Mouse (Mus musculus) limb, embryonic 13.5 days (tissue): ENCODE data around the gene Txnrd2. TPM values are rescaled to one million over a fixed set of nuclear protein-coding genes. Genes with fewer than 3 reads are reported as not detected.

Source experiments
- ATAC-seq: fragments of 200-750 bp; cut with Nextera tagmentation; 2 replicates; pipeline ENCODE4 v1.8.0; 2017; ENCODE audit warnings: low read depth, moderate number of reproducible peaks, moderate TSS enrichment; ENCODE audit not compliant: low FRiP score
- H3K27ac ChIP-seq: fragments of 300-500 bp; sonication (generic); 2 replicates; pipeline ENCODE4 v1.5.1; 2015; ENCODE audit warnings: inconsistent platforms, mild to moderate bottlenecking, moderate library complexity
- H3K27me3 ChIP-seq: fragments of 300-500 bp; sonication (generic); 2 replicates; pipeline ENCODE4 v1.6.1; 2015; ENCODE audit warnings: mild to moderate bottlenecking, inconsistent platforms
- H3K36me3 ChIP-seq: fragments of 300-500 bp; sonication (generic); 2 replicates; pipeline ENCODE4 v1.6.1; 2015; ENCODE audit warnings: inconsistent platforms, mild to moderate bottlenecking, moderate library complexity
- H3K4me1 ChIP-seq: fragments of 300-500 bp; sonication (generic); 2 replicates; pipeline ENCODE4 v1.6.1; 2015; ENCODE audit warnings: inconsistent platforms
- H3K4me2 ChIP-seq: fragments of 300-500 bp; sonication (generic); replicated peaks from 2 replicates; pipeline ENCODE4 v1.6.1; 2015; ENCODE audit warnings: inconsistent platforms, mild to moderate bottlenecking, moderate library complexity
- H3K4me3 ChIP-seq: fragments of 300-500 bp; sonication (generic); 2 replicates; pipeline ENCODE4 v1.5.1; 2015; ENCODE audit warnings: moderate library complexity, mild to moderate bottlenecking, inconsistent platforms
- H3K9ac ChIP-seq: fragments of 300-500 bp; sonication (generic); 2 replicates; pipeline ENCODE4 v1.6.1; 2015; ENCODE audit warnings: mild to moderate bottlenecking, inconsistent platforms
- H3K9me3 ChIP-seq: fragments of 300-500 bp; sonication (generic); 2 replicates; pipeline ENCODE4 v1.6.1; 2016; ENCODE audit warnings: inconsistent platforms
- WGBS: fragments of 180-500 bp; shearing (Covaris S2); methylation state at CpG from one replicate; pipeline ENCODE4 v1.1.7; 2015; 5-methylcytosine and 5-hydroxymethylcytosine counted together
- polyA plus RNA-seq: library from polyadenylated mRNA; unstranded; fragments of >200 nt; fragmentation: Nextera tagmentation; extraction: Ambion mirVana; gene quantifications from 2 replicates; pipeline ENCODE4 v1.2.1, GENCODE M21; 2015

Gene Txnrd2
- polyA plus RNA-seq, 1 experiment from 2014 or later, result 19.8 TPM

- no peak for ATAC-seq
- Histone ChIP-seq H3K36me3 (peaks cover 6% of the 10 kb centered on the region; the same call in 1 of the 2 replicates), H3K4me1 (peaks cover 34% of the 10 kb centered on the region), H3K4me2 (no peak overlapping the region), H3K27me3 (0 out of 2 replicates have a peak, but pooled peaks cover 4% of the 10 kb centered on the region), H3K27ac (no peak overlapping the region), H3K9ac (no peak overlapping the region), H3K9me3 (no peaks in the 10 kb centered on the region), H3K4me3 (no peak overlapping the region)
- 40% methylated on average over 8 of the region's 8 CpGs for WGBS
Observed at GRCm38 (mm10) chr16:18462598-18462997, 36.4 kb downstream of the Txnrd2 start.

- 49% methylated on average over 3 of the region's 3 CpGs for WGBS
- Histone ChIP-seq H3K27me3 (0 out of 2 replicates have a peak, but pooled peaks cover 4% of the 10 kb centered on the region), H3K27ac (no peak overlapping the region), H3K9ac (no peak overlapping the region), H3K4me1 (peaks cover 28% of the 10 kb centered on the region), H3K9me3 (no peaks in the 10 kb centered on the region), H3K4me2 (no peak overlapping the region), H3K36me3 (peaks cover 6% of the 10 kb centered on the region; the same call in 1 of the 2 replicates), H3K4me3 (no peak overlapping the region)
- no peak for ATAC-seq
Observed at GRCm38 (mm10) chr16:18464271-18464670, 38.1 kb downstream of the Txnrd2 start.

- WGBS, result 43% methylated on average over 1 of the region's 1 CpGs
- peaks cover 15% of the 10 kb centered on the region for H3K36me3 ChIP-seq
- H3K4me2 ChIP-seq, result no peak overlapping the region
- H3K9me3 ChIP-seq, result no peaks in the 10 kb centered on the region
- H3K4me3 ChIP-seq, result no peak overlapping the region
- no peak for ATAC-seq
- peaks cover 14% of the 10 kb centered on the region for H3K4me1 ChIP-seq
- no peak overlapping the region for H3K27ac ChIP-seq
- no peak overlapping the region for H3K9ac ChIP-seq
- H3K27me3 ChIP-seq, result no peaks in the 10 kb centered on the region
Observed at GRCm38 (mm10) chr16:18470829-18471228, 44.6 kb downstream of the Txnrd2 start.

GRCm38 (mm10) chr16:18471381-18471955 is 45.3 kb downstream of the Txnrd2 start:
- no peak overlapping the region for H3K27ac ChIP-seq
- H3K9me3 ChIP-seq, result no peaks in the 10 kb centered on the region
- H3K4me2 ChIP-seq, result no peak overlapping the region
- H3K27me3 ChIP-seq, result no peaks in the 10 kb centered on the region
- no peak overlapping the region for H3K4me3 ChIP-seq
- ATAC-seq, result no peak
- WGBS, result 77% methylated on average over 11 of the region's 11 CpGs
- peaks cover 14% of the 10 kb centered on the region for H3K4me1 ChIP-seq
- peaks cover 15% of the 10 kb centered on the region for H3K36me3 ChIP-seq
- H3K9ac ChIP-seq, result no peak overlapping the region

- H3K9ac ChIP-seq, result no peak overlapping the region
- H3K36me3 ChIP-seq, result peaks cover 15% of the 10 kb centered on the region
- H3K9me3 ChIP-seq, result no peaks in the 10 kb centered on the region
- no peak overlapping the region for H3K4me2 ChIP-seq
- H3K27ac ChIP-seq, result no peak overlapping the region
- WGBS, result 87% methylated on average over 6 of the region's 6 CpGs
- H3K27me3 ChIP-seq, result no peaks in the 10 kb centered on the region
- ATAC-seq, result no peak
- H3K4me1 ChIP-seq, result peaks cover 14% of the 10 kb centered on the region
- no peak overlapping the region for H3K4me3 ChIP-seq
Observed at GRCm38 (mm10) chr16:18471976-18472375, 45.8 kb downstream of the Txnrd2 start.

- WGBS, result 71% methylated on average over 4 of the region's 4 CpGs
- no peak overlapping the region for H3K4me3 ChIP-seq
- H3K9ac ChIP-seq, result no peak overlapping the region
- no peak overlapping the region for H3K4me2 ChIP-seq
- no peak overlapping the region for H3K27ac ChIP-seq
- no peaks in the 10 kb centered on the region for H3K9me3 ChIP-seq
- no peaks in the 10 kb centered on the region for H3K27me3 ChIP-seq
- ATAC-seq, result no peak
- peaks cover 14% of the 10 kb centered on the region for H3K4me1 ChIP-seq
- H3K36me3 ChIP-seq, result peaks cover 15% of the 10 kb centered on the region
Observed at GRCm38 (mm10) chr16:18472416-18472815, 46.2 kb downstream of the Txnrd2 start.

GRCm38 (mm10) chr16:18472976-18473375 is 46.8 kb downstream of the Txnrd2 start:
- ATAC-seq, result no peak
- H3K36me3 ChIP-seq, result peaks cover 17% of the 10 kb centered on the region
- WGBS, result 79% methylated on average over 8 of the region's 8 CpGs

GRCm38 (mm10) chr16:18474021-18474420 is 47.8 kb downstream of the Txnrd2 start:
- Histone ChIP-seq H3K4me1 (peaks cover 14% of the 10 kb centered on the region), H3K27me3 (no peaks in the 10 kb centered on the region), H3K9ac (no peak overlapping the region), H3K36me3 (peaks cover 16% of the 10 kb centered on the region), H3K4me2 (no peak overlapping the region), H3K4me3 (no peak overlapping the region), H3K27ac (no peak overlapping the region), H3K9me3 (no peaks in the 10 kb centered on the region)
- 82% methylated on average over 2 of the region's 2 CpGs for WGBS
- no peak for ATAC-seq

More at GRCm38 (mm10) chr16:18472976-18473375, 46.8 kb downstream of the Txnrd2 start:
- Histone ChIP-seq H3K27ac (no peak overlapping the region), H3K4me3 (no peak overlapping the region), H3K4me2 (no peak overlapping the region), H3K4me1 (peaks cover 14% of the 10 kb centered on the region), H3K9ac (no peak overlapping the region), H3K27me3 (no peaks in the 10 kb centered on the region), H3K9me3 (no peaks in the 10 kb centered on the region)

- Histone ChIP-seq H3K4me1 (peaks cover 19% of the 10 kb centered on the region), H3K9ac (no peak overlapping the region), H3K36me3 (peaks cover 9% of the 10 kb centered on the region), H3K4me3 (no peak overlapping the region), H3K9me3 (no peaks in the 10 kb centered on the region), H3K4me2 (no peak overlapping the region), H3K27ac (no peak overlapping the region), H3K27me3 (no peaks in the 10 kb centered on the region)
- ATAC-seq, result no peak
- 66% methylated on average over 6 of the region's 6 CpGs for WGBS
Observed at GRCm38 (mm10) chr16:18477996-18478395, 51.8 kb downstream of the Txnrd2 start.

GRCm38 (mm10) chr16:18479667-18480066 is 53.5 kb downstream of the Txnrd2 start:
- H3K9ac ChIP-seq, result 0 out of 2 replicates have a peak overlapping the region, but pooled peaks have one; percentile 43
- H3K4me3 ChIP-seq, result no peak overlapping the region
- peaks cover 30% of the 10 kb centered on the region for H3K4me1 ChIP-seq
- H3K27me3 ChIP-seq, result no peaks in the 10 kb centered on the region
- 52% methylated on average over 7 of the region's 7 CpGs for WGBS
- H3K4me2 ChIP-seq, result no peak overlapping the region
- ATAC-seq, result no peak
- no peaks in the 10 kb centered on the region for H3K9me3 ChIP-seq
- peaks cover 8% of the 10 kb centered on the region for H3K36me3 ChIP-seq
- no peak overlapping the region for H3K27ac ChIP-seq

- WGBS, result 63% methylated on average over 4 of the region's 4 CpGs
- Histone ChIP-seq H3K9me3 (no peaks in the 10 kb centered on the region), H3K27ac (no peak overlapping the region), H3K4me2 (no peak overlapping the region), H3K9ac (no peak overlapping the region), H3K36me3 (peaks cover 5% of the 10 kb centered on the region; the same call in 1 of the 2 replicates), H3K27me3 (no peaks in the 10 kb centered on the region), H3K4me1 (peaks cover 36% of the 10 kb centered on the region), H3K4me3 (no peak overlapping the region)
- ATAC-seq, result no peak
Observed at GRCm38 (mm10) chr16:18480933-18481485, 54.8 kb downstream of the Txnrd2 start.

GRCm38 (mm10) chr16:18482431-18482830 is 56.2 kb downstream of the Txnrd2 start:
- H3K27ac ChIP-seq, result no peak overlapping the region
- H3K4me3 ChIP-seq, result no peak overlapping the region
- H3K4me1 ChIP-seq, result peaks cover 36% of the 10 kb centered on the region
- H3K36me3 ChIP-seq, result peaks cover 5% of the 10 kb centered on the region; the same call in 1 of the 2 replicates
- H3K4me2 ChIP-seq, result no peak overlapping the region
- no peaks in the 10 kb centered on the region for H3K9me3 ChIP-seq
- no peak overlapping the region for H3K9ac ChIP-seq
- H3K27me3 ChIP-seq, result no peaks in the 10 kb centered on the region
- 87% methylated on average over 3 of the region's 3 CpGs for WGBS
- no peak for ATAC-seq

GRCm38 (mm10) chr16:18483839-18484238 is 57.7 kb downstream of the Txnrd2 start:
- no peaks in the 10 kb centered on the region for H3K27me3 ChIP-seq
- H3K9me3 ChIP-seq, result no peaks in the 10 kb centered on the region
- H3K27ac ChIP-seq, result no peak overlapping the region
- no peaks in the 10 kb centered on the region for H3K36me3 ChIP-seq
- H3K9ac ChIP-seq, result no peak overlapping the region
- H3K4me3 ChIP-seq, result no peak overlapping the region
- peak; percentile 65 for ATAC-seq
- no peak overlapping the region for H3K4me2 ChIP-seq
- WGBS, result 59% methylated on average over 5 of the region's 5 CpGs
- peaks cover 36% of the 10 kb centered on the region for H3K4me1 ChIP-seq
